Mouse (Mus musculus): ENCODE results near the gene Cd164l2.

The Cd164l2 gene

GRCm38 (mm10) chr4:133189396-133189795 is 22.5 kb upstream of the Cd164l2 start:
- in situ Hi-C loops (cut with MboI, MseI): loop anchor here in 1 of 2 experiments (5.0 kb wide), 1 partner anchor 177 kb away; the partner anchor contains the start of gene Ahdc1

DNA sequence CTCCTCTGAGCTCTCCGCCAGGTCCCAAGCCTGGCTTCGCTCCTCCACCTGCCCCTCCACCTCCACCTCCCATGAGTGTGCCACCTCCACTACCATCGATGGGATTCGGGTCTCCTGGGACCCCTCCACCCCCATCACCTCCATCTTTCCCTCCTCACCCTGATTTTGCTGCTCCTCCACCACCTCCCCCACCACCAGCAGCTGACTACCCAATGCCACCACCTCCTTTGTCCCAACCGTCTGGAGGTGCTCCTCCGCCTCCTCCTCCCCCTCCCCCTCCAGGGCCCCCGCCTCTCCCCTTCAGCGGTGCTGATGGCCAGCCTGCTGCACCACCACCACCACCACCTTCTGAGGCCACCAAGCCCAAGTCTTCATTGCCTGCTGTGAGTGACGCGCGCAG is 17.4 kb upstream of the Cd164l2 start:
- in situ Hi-C loops (cut with MboI, MseI): no loop called here

DNA sequence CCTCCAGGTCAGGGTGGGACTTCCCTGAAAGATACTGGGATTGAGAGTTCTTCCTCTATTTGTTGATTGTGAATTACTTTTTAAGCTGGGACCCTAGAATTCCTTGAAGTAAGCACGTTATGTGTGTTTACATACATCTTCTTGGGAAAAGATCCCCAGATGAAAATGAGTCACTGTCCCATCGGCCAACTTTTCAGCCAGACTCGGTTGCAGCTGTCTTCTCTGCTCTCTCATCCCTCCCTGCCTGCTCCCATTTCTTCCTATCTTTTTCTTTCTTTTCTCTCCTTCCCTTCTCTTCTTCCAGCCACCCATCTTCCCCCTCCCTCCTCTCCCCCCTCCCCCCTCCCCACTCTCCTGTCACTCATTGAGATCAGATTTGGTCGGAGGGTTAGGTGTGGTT is 16.9 kb upstream of the Cd164l2 start:
- in situ Hi-C loops (cut with MboI, MseI): no loop called here

- in situ Hi-C loops (cut with MboI, MseI): no loop called here
These were observed 15.8 kb upstream of the Cd164l2 start for GRCm38 (mm10) chr4:133196136-133196535.

DNA sequence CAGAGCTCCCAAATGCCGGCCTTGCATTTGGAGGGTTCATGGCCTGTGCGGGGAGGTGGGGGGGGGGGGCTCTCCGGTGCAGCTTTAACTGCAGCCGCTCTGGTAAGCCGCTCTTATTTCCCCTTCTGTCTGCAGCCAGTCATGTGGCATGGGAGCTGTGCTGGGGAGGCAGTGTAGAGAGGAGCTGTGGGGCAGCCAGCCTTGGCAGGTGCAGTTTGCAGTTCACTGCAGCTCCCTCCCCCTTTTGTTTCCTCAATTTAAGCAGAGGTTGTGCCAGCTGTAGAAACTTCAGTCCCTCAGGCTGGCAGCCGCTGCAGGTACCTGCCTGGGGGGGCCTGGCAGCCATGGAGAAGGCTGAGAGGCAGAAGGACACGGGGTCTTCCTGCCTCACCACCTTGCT is 15.1 kb upstream of the Cd164l2 start:
- in situ Hi-C loops (cut with MboI, MseI): no loop called here

DNA sequence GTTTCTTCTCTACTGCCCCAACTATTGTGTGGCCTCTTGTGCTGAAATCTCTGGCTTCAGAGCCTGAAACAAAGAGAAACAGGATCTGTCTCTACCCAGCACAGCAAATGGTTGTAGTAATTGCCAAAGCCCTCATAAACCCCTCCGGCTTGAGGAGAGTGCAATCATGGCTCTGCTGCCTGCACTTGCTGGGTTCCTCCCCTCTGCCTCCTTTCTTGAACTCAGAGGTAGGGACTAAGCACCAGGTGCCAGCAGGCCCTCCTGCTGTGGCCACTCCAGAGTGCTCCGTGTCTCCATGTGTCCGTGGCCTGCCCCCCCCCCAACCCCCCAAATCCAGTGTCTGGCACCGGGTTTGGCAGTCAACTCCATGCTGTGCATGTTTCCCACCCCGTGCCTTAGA is 14.6 kb upstream of the Cd164l2 start:
- in situ Hi-C loops (cut with MboI, MseI): no loop called here

GRCm38 (mm10) chr4:133197801-133198286 is 14.1 kb upstream of the Cd164l2 start:
- in situ Hi-C loops (cut with MboI, MseI): no loop called here

DNA sequence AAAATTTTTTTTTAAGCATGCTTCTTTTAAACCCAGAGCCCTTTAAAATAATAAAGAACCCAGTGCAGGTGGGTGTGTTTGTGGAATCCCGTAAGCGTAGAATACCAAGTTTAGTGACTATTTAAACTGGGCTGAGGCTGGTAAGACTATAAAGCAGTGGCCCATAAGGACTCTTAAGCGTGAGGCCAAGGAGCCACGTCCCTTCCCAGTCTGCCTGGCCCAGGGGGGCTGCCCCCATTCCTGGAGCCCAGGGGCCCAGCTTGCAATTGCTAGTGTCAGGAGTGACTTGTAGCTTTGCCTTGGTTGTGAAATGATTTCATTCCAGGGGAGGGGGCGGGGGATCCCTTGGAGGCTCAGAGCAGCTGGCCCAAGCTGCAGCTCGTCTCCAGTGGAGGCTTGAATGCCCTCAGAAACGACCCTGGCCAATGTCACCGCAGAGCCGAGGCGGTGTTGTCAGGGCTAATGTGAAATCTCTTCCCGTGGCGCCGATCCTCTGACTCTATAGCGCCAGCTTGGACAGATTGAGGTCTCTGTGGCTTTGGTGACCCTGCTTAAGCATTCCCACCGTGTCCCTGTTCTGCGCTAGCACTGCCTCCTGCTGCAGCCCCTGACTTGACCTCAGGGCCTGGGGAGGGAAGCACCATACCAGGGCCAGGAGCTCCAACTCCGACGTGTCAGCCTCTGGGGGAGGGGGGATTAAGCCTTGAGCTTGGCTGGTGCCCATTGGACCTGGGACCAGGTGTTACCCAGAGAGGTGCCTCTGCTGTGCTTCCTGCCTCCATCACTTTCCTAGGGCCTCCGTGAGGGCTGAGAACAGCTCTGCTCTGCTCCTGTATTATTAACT is 13.4 kb upstream of the Cd164l2 start:
- in situ Hi-C loops (cut with MboI, MseI): no loop called here

DNA sequence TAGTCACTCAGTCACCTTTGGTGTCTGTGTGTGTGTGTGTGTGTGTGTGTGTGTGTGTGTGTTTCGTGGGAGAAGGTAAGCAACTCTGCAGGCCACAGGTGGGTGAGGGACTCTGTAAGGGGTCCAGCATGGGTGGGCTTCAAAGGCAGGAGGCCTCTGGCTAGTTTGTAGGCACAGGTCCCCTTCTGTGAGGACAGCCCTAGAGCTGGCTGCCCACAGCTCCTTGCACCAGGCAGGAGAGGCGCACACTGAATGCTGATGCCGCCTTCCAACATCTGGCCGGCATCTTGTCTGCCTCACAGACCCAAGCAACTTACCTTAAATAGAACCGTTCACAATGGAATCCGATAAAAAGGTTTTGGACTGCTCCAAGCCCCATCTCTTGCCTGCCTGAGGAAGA is 12.2 kb upstream of the Cd164l2 start:
- in situ Hi-C loops (cut with MboI, MseI): no loop called here

GRCm38 (mm10) chr4:133200343-133200742 is 11.6 kb upstream of the Cd164l2 start:
- in situ Hi-C loops (cut with MboI, MseI): no loop called here

DNA sequence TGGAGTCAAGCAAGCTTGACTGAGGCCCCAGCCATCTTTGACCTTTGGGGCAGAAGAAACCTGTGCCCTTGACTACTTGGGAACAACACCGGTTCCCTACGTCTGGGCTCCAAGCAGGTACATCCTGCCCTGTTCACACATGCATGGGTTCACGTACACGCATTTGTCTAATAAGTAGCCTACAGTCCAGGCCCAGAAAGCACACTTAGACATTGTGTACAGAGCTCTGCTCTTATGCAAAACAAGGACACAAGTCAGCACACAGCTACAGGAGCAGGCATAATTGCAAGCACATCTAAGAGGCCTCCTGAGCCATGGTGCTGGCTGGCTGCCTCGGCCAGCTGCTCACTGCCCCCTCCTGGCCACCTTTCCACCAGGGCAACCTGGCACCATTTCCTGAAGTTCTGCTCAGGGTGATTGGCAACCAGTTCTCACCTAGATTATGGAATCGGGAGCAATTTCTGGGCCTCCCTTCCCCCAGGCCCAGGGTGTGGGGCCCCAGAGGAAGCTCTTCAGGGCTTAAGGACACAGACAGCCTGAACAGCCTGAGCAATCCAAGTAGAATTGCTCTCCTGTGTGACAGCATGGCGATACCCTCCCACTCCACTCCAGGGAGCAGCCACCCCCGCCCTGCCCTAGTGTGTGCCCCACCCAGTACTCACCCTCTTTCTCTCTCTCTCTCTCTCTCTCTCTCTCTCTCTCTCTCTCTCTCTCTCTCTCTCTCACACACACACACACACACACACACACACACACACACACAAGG is 10.7 kb upstream of the Cd164l2 start:
- in situ Hi-C loops (cut with MboI, MseI): no loop called here

DNA sequence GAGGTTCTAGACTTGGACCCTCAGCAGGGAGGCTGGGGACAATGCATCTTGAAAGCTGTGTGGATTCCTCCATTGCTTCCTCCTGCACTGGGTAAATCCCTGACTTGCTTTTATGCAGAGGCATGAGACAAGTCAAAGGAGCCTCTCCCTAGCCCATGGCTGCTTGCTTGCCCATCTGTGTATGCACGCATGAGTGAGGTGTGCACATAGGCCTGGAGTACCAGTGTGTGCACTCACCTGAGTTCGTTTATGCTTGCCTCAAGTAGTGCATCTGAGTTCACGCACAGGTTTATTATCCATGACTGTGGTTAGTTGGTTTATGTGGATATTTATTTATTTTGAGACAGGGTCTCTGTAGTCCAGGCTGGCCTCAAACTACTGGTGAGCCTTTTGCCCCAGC is 9.7 kb upstream of the Cd164l2 start:
- in situ Hi-C loops (cut with MboI, MseI): no loop called here

DNA sequence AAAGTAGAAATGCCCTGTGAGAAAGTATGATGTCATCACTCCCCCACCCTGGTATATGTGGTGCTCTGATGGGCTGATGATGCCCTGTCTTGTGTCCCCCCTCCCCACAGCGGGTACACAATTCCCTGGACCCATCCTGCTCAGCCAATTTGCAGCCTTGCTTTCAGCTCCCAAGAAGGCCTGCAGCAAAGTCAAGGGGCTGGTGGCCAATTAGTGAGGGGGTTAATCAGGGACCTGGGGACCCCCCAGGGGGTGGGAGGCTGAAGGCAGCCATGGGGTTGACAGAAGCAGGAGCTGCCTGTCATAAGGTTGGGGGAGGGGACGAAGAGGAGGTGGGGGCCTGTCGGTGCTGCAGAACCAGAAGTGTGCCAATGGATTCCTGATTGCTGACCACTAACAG is 8.3 kb upstream of the Cd164l2 start:
- in situ Hi-C loops (cut with MboI, MseI): no loop called here

DNA sequence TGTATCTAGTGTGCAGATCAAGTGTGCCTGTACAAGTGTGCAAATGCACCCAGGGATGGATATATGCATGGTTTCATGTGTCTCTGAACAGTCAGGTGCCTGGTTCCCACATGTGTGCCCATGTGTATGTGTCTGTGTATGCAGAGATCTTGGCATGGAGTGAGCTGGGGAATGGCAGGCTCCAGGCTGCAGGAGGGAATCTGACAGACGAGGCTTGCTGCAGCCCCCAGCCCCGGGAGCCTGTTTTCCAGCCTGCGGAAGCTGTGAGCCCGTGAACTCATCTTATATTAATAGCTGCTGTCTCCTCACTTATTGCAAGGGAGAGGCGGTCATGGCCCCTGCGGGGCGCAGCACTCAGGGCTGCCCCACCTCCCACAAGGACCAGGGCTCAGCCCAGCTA is 7.6 kb upstream of the Cd164l2 start:
- in situ Hi-C loops (cut with MboI, MseI): no loop called here

DNA sequence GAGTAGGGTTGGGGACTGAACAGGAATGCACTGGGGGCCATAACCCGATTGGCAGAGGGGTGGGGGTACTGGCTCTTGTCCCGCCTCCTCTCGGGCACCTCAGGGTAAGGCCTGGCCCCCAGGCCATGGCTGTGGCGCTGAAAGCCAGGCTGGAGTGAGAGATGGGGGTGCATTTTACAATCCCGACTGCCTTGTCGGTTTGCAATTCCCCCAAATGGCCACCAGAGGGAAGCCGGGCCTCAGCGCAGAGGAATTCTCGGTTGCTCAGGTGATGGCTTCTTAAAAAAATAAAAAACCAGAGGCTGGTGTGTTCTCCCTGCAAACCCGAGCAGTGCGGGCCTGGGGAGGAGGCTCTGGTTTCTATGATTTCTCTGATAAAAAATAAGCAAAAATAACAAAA is 2.6 kb upstream of the Cd164l2 start:
- in situ Hi-C loops (cut with MboI, MseI): no loop called here

GRCm38 (mm10) chr4:133210023-133210787 is 1.7 kb upstream of the Cd164l2 start:
- in situ Hi-C loops (cut with MboI, MseI): loop anchor here (5.0 to 10.0 kb wide), 2 partner anchors 87 to 95 kb away; no protein-coding TSS in a partner anchor

- in situ Hi-C loops (cut with MboI, MseI): loop anchor here (5.0 to 10.0 kb wide), 2 partner anchors 86 to 94 kb away; no protein-coding TSS in a partner anchor
These were observed 1.0 kb upstream of the Cd164l2 start for GRCm38 (mm10) chr4:133210788-133211390.

- in situ Hi-C loops (cut with MboI, MseI): loop anchor here (5.0 to 10.0 kb wide), 2 partner anchors 85 to 92 kb away; no protein-coding TSS in a partner anchor
These were observed 784 bp downstream of the Cd164l2 start for GRCm38 (mm10) chr4:133212562-133213267.

GRCm38 (mm10) chr4:133213268-133213590 is 1.3 kb downstream of the Cd164l2 start:
- in situ Hi-C loops (cut with MboI, MseI): loop anchor here (5.0 to 10.0 kb wide), 2 partner anchors 84 to 92 kb away; no protein-coding TSS in a partner anchor

DNA sequence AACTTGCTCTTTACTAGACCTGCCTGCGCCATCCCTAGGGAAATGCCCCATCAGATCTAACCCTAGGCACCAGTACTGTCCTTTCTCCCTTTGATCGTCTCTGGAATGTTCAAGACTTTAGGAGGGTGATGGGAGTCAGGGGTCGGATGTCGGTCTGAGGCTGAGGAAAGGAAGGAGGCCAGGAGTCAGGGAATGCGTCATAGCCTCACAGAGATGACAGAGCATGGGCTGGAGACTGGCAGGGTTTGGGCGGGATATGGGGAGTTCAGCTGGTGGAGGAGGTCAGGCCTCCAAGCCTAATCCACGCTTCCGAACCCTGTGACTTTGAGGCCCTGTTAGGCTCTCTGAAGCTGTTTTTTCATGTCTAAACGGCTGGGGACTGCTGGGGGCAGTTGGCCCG is 1.7 kb downstream of the Cd164l2 start:
- in situ Hi-C loops (cut with MboI, MseI): loop anchor here (5.0 to 10.0 kb wide), 2 partner anchors 84 to 91 kb away; no protein-coding TSS in a partner anchor
